In the genomic region with DNA sequence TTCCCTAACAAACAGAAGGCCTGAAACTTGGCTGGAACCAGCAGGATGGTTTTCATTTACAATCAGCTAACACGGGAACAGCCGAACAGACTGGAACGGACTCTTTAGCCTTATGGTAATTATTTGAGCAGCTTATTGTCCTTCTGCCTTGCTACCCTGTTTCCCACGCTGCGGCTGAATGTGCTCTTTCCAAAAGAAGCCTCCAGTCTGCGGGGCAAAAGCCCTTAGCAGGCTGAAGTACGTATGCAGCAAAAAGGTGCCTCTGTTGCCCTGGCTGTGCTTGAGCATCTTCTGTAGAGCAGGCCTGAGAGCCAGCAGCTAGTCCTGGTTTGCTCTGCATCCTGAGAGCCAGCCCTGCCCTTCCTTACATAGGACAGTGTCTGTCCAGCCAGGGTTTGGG, we compare ENCODE assay signal across 10 mouse cellular contexts.
DNase-seq lines count a peak whose midpoint lies in the region; ATAC-seq and TF ChIP-seq lines count a peak whose summit lies in the region.
"Had no signal": no experiment of that assay in that cellular context is flagged by ENCODE, and none has a peak within 500 bp of the region (broad histone marks: within the 10 kb centered on the region; RNA-seq: fewer than 3 reads in every experiment).

No protein-coding gene starts in this region.

- no peak for TF ChIP-seq CTCF in lung, adult 2 months (IDR thresholded peaks at IDR 0.05; ENCODE audit: insufficient read depth, low read length)

- peak; percentile 88 for ATAC-seq in forebrain, embryonic 14.5 days
- ATAC-seq in limb, embryonic 13.5 days (ENCODE audit: low FRiP score, low read depth): no peak
- ATAC-seq in neural tube, embryonic 15.5 days (ENCODE audit: low FRiP score): no peak; the same call in 1 of the 2 replicates

- H3K9me3 ChIP-seq in forebrain, embryonic 14.5 days (replicated peaks; ENCODE audit: control insufficient read depth, low read length): no peaks in the 10 kb centered on the region
- no peaks in the 10 kb centered on the region for H3K9me3 ChIP-seq in limb, embryonic 13.5 days
- no peaks in the 10 kb centered on the region for H3K9me3 ChIP-seq in neural tube, embryonic 15.5 days (replicated peaks)
- H3K9me3 ChIP-seq: embryonic facial prominence, embryonic 12.5 days had no signal

- TF ChIP-seq POLR2A in lung, adult 2 months (IDR thresholded peaks at IDR 0.05; ENCODE audit: borderline replicate concordance, extremely low read depth, low read depth, low read length): no peak

- no peaks in the 10 kb centered on the region for H3K27me3 ChIP-seq in forebrain, embryonic 14.5 days (replicated peaks; ENCODE audit: control insufficient read depth, insufficient read depth, low read length)
- H3K27me3 ChIP-seq in limb, embryonic 13.5 days: no peaks in the 10 kb centered on the region
- H3K27me3 ChIP-seq in neural tube, embryonic 15.5 days (replicated peaks): no peaks in the 10 kb centered on the region
- H3K27me3 ChIP-seq: embryonic facial prominence, embryonic 12.5 days had no signal

- H3K4me1 ChIP-seq in lung, adult 2 months (ENCODE audit: control insufficient read depth, insufficient read depth, low read length): 0 out of 2 replicates have a peak, but pooled peaks cover 5% of the 10 kb centered on the region
- H3K4me1 ChIP-seq in forebrain, embryonic 14.5 days (ENCODE audit: control insufficient read depth, insufficient read depth, low read length): peaks cover 4% of the 10 kb centered on the region; the same call in 1 of the 2 replicates
- H3K4me1 ChIP-seq in limb, embryonic 13.5 days: peaks cover 8% of the 10 kb centered on the region
- peaks cover 6% of the 10 kb centered on the region; the same call in 1 of the 2 replicates for H3K4me1 ChIP-seq in neural tube, embryonic 15.5 days
- H3K4me1 ChIP-seq: embryonic facial prominence, embryonic 12.5 days had no signal

- 88% methylated on average over 7 of the region's 7 CpGs for WGBS in lung, adult 2 months
- WGBS in forebrain, embryonic 14.5 days: 3% methylated on average over 7 of the region's 7 CpGs
- WGBS in limb, embryonic 13.5 days: 34% methylated on average over 7 of the region's 7 CpGs
- WGBS in neural tube, embryonic 15.5 days: 22% methylated on average over 7 of the region's 7 CpGs

- DNase-seq in lung, adult 2 months: peak; percentile 2
- DNase-seq in lung, postnatal 10 days: no peak
- DNase-seq in forebrain, embryonic 14.5 days (ENCODE audit: low spot score): peak; percentile 85
- no peak for DNase-seq in kidney, adult 11 months
- DNase-seq in ovary, postnatal 10 days (ENCODE audit: low spot score): no peak
- DNase-seq: lung, adult 18-20 months; right cerebral cortex, postnatal 14 days had no signal

- H3K9ac ChIP-seq in forebrain, embryonic 14.5 days (ENCODE audit: low read length): peak overlapping the region; percentile 5; the same call in 1 of the 2 replicates
- H3K9ac ChIP-seq in limb, embryonic 13.5 days: no peak overlapping the region
- no peak overlapping the region for H3K9ac ChIP-seq in neural tube, embryonic 15.5 days (replicated peaks)
- H3K9ac ChIP-seq: embryonic facial prominence, embryonic 12.5 days had no signal

- peak overlapping the region; percentile 92 for H3K27ac ChIP-seq in forebrain, embryonic 14.5 days (ENCODE audit: low read depth, low read length)
- peak overlapping the region; percentile 49; the same call in 1 of the 2 replicates for H3K27ac ChIP-seq in limb, embryonic 13.5 days
- peak overlapping the region; percentile 60 for H3K27ac ChIP-seq in neural tube, embryonic 15.5 days (replicated peaks)
- H3K27ac ChIP-seq: embryonic facial prominence, embryonic 12.5 days had no signal

- H3K4me3 ChIP-seq in lung, adult 2 months (replicated peaks; ENCODE audit: extremely low read depth, low read depth, low read length): no peak overlapping the region
- no peak overlapping the region for H3K4me3 ChIP-seq in forebrain, embryonic 14.5 days (ENCODE audit: low read depth, low read length)
- H3K4me3 ChIP-seq in limb, embryonic 13.5 days: no peak overlapping the region
- H3K4me3 ChIP-seq in neural tube, embryonic 15.5 days (replicated peaks): no peak overlapping the region
- H3K4me3 ChIP-seq: embryonic facial prominence, embryonic 12.5 days had no signal

- H3K36me3 ChIP-seq in forebrain, embryonic 14.5 days (ENCODE audit: control insufficient read depth, insufficient read depth, low read length): 0 out of 2 replicates have a peak, but pooled peaks cover 10% of the 10 kb centered on the region
- no peaks in the 10 kb centered on the region for H3K36me3 ChIP-seq in limb, embryonic 13.5 days
- H3K36me3 ChIP-seq in neural tube, embryonic 15.5 days: no peaks in the 10 kb centered on the region
- H3K36me3 ChIP-seq: embryonic facial prominence, embryonic 12.5 days had no signal

- H3K4me2 ChIP-seq in forebrain, embryonic 14.5 days (ENCODE audit: low read length): no peak overlapping the region
- no peak overlapping the region for H3K4me2 ChIP-seq in limb, embryonic 13.5 days (replicated peaks)
- no peak overlapping the region for H3K4me2 ChIP-seq in neural tube, embryonic 15.5 days
- H3K4me2 ChIP-seq: embryonic facial prominence, embryonic 12.5 days had no signal

Comparison
In these comparisons a context has a peak if more than half of its experiments do, and no peak if none do; other contexts are left out.
1. DNase-seq: peak in lung, adult 2 months (single experiment) and forebrain, embryonic 14.5 days (single experiment); none in lung, postnatal 10 days (single experiment), kidney, adult 11 months (single experiment) and ovary, postnatal 10 days (single experiment).
2. Peak in every context shown above with its lines, with median percentiles within 50 percentile points of each other: H3K27ac ChIP-seq.